Mouse (Mus musculus): ENCODE measurements around the gene Rnf149. TPM values are rescaled to one million over a fixed set of nuclear protein-coding genes. Genes with fewer than 3 reads are reported as not detected.

Gene Rnf149
- polyA plus RNA-seq, 1 experiment from 2014 or later, result 25.7 TPM

DNA sequence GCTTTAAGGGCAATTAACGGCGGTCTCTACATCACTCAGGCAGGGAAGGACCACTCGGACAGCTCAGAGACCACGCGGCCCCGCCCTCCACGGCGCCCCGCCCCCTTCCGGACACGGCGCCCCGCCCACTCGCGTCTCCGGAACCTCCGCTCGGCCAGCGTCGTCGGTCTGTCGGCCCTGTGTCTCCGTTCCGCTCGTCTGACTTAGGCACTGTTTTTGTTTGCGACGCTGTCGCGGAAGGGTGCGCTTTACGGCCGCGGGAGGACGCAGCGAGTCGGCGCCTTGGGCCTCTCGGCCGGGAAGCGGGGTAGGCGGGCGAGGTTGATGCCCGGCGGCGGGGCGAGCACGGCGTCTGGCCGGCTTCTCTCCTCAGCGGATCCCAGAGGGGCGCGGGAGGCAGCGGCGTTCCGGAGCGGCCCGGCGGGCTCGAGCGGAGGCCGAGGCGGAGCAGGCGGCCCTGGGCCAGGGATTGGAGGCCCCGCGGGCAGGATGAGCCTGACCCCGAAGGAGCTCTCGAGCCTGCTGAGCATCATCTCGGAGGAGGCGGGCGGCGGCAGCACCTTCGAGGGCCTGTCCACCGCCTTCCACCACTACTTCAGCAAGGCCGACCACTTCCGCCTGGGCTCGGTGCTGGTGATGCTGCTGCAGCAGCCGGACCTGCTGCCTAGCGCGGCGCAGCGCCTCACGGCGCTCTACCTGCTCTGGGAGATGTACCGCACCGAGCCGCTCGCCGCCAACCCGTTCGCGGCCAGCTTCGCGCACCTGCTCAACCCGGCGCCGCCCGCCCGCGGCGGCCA is 41.5 kb downstream of the Rnf149 start:
- Histone ChIP-seq H3K27ac (peak overlapping the region; percentile 95), H3K4me1 (peaks cover 19% of the 10 kb centered on the region), H3K27me3 (ENCODE audit: low read depth, poor library complexity, severe bottlenecking) (no peaks in the 10 kb centered on the region), H3K4me3 (peak overlapping the region; percentile 98), H3K9me3 (replicated peaks) (no peaks in the 10 kb centered on the region; the same call in 1 of the 2 replicates), H3K36me3 (peaks cover 35% of the 10 kb centered on the region)
- peak; percentile 99 for DNase-seq (ENCODE audit: low spot score)
- WGBS, result under 1% methylated on average over 100 of the region's 100 CpGs

GRCm38 (mm10) chr1:39534831-39535230 is 42.4 kb downstream of the Rnf149 start, which contains the start of gene Cnot11:
Cnot11 (plus strand) TSS chr1:39534992.
- Histone ChIP-seq H3K27ac (peak within 1 kb of the TSS; percentile 95), H3K36me3 (peaks cover 26% of the 10 kb centered on the region), H3K4me3 (peak within 1 kb of the TSS; percentile 98), H3K9me3 (replicated peaks) (no peaks in the 10 kb centered on the region), H3K27me3 (ENCODE audit: low read depth, poor library complexity, severe bottlenecking) (no peaks in the 10 kb centered on the region), H3K4me1 (peaks cover 19% of the 10 kb centered on the region)
- no peak for DNase-seq (ENCODE audit: low spot score)
- 27% methylated on average over 13 of the region's 13 CpGs for WGBS

- 41% methylated on average over 3 of the region's 3 CpGs for WGBS
- H3K4me1 ChIP-seq, result peaks cover 19% of the 10 kb centered on the region
Observed at GRCm38 (mm10) chr1:39533917-39534316, 43.3 kb downstream of the Rnf149 start.

DNA sequence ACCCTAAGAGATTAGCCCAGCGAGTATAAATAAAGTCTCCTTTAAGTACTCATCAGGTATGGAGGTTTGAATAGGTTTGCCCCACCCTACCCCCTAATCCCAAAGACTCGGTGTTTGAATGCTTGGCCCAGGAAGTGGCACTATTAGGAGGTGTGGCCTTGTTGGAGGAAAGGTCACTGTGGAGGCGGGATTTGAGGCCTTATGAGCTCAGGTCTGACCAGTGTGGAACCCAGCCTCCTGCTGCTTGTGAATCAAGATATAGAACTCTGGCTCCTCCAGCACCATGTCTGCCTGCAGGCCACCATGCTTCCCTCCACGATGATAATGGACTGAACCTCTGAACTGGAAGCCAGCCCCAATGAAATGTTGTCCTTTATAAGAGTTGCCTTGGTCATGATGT is 46.2 kb downstream of the Rnf149 start:
- H3K27me3 ChIP-seq (ENCODE audit: low read depth, poor library complexity, severe bottlenecking), result no peaks in the 10 kb centered on the region
- H3K4me1 ChIP-seq, result peaks cover 6% of the 10 kb centered on the region; the same call in 1 of the 2 replicates
- H3K36me3 ChIP-seq, result no peaks in the 10 kb centered on the region
- no peak overlapping the region for H3K27ac ChIP-seq
- DNase-seq (ENCODE audit: low spot score), result no peak
- no peak overlapping the region for H3K4me3 ChIP-seq
- no peaks in the 10 kb centered on the region for H3K9me3 ChIP-seq (replicated peaks)
- 69% methylated on average over 4 of the region's 4 CpGs for WGBS

More at GRCm38 (mm10) chr1:39533917-39534316, 43.3 kb downstream of the Rnf149 start:
- DNase-seq (ENCODE audit: low spot score), result no peak
- peaks cover 17% of the 10 kb centered on the region for H3K36me3 ChIP-seq
- no peak overlapping the region for H3K4me3 ChIP-seq
- no peaks in the 10 kb centered on the region for H3K9me3 ChIP-seq (replicated peaks)
- H3K27ac ChIP-seq, result no peak overlapping the region
- no peaks in the 10 kb centered on the region for H3K27me3 ChIP-seq (ENCODE audit: low read depth, poor library complexity, severe bottlenecking)

GRCm38 (mm10) chr1:39530258-39530943 is 46.8 kb downstream of the Rnf149 start:
- H3K4me1 ChIP-seq, result peaks cover 4% of the 10 kb centered on the region; the same call in 1 of the 2 replicates
- H3K4me3 ChIP-seq, result no peak overlapping the region
- 41% methylated on average over 13 of the region's 13 CpGs for WGBS
- H3K9me3 ChIP-seq (replicated peaks), result no peaks in the 10 kb centered on the region
- DNase-seq (ENCODE audit: low spot score), result peak; percentile 80
- no peak overlapping the region for H3K27ac ChIP-seq
- no peaks in the 10 kb centered on the region for H3K36me3 ChIP-seq
- H3K27me3 ChIP-seq (ENCODE audit: low read depth, poor library complexity, severe bottlenecking), result no peaks in the 10 kb centered on the region

DNA sequence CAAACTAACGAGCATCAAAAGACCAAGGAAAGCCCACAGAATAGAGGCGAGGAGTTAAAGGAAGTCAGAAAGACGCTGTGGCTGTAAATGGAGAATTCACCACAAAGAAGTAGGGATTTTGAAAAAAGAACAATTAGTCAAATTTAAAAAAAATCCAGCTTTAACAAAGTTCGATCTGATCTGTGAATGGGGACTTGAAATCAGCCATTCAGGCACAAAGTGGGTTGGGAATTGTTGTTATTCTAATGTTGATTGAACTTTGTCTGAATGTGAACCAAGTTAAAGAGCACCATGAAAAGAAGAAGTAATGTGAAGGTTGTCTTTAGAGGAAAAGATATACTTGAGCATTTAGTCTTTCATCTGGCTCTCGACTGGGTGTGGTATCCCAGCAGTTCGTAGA is 48.9 kb downstream of the Rnf149 start:
- WGBS, result 70% methylated on average over 6 of the region's 6 CpGs
- DNase-seq (ENCODE audit: low spot score), result no peak
- Histone ChIP-seq H3K9me3 (replicated peaks) (no peaks in the 10 kb centered on the region), H3K27ac (no peak overlapping the region), H3K4me3 (no peak overlapping the region), H3K36me3 (no peaks in the 10 kb centered on the region), H3K4me1 (no peaks in the 10 kb centered on the region), H3K27me3 (ENCODE audit: low read depth, poor library complexity, severe bottlenecking) (no peaks in the 10 kb centered on the region)

DNA sequence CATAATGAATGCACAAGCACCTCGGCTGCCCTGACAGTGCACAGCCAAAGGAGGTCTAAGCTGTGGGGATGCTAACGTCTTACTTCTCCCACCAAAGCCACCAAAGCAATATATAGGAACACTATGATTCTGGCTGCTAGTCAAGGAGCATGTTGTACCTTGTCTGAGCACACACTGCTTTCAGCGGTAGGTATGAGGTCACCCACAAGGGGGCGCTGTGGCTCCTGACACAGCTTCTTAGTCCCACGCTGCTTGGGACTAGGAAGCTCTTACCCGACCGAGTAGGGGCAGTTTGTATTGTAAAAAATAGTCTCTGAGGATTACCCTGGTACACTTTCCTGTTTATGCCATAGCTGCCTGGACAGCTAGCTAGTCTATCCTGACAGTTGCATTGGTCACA is 49.8 kb downstream of the Rnf149 start:
- Histone ChIP-seq H3K4me1 (no peaks in the 10 kb centered on the region), H3K27ac (no peak overlapping the region), H3K36me3 (no peaks in the 10 kb centered on the region), H3K27me3 (ENCODE audit: low read depth, poor library complexity, severe bottlenecking) (no peaks in the 10 kb centered on the region), H3K4me3 (no peak overlapping the region), H3K9me3 (replicated peaks) (no peaks in the 10 kb centered on the region)
- 12% methylated on average over 7 of the region's 7 CpGs for WGBS
- peak; percentile 86 for DNase-seq (ENCODE audit: low spot score)

DNA sequence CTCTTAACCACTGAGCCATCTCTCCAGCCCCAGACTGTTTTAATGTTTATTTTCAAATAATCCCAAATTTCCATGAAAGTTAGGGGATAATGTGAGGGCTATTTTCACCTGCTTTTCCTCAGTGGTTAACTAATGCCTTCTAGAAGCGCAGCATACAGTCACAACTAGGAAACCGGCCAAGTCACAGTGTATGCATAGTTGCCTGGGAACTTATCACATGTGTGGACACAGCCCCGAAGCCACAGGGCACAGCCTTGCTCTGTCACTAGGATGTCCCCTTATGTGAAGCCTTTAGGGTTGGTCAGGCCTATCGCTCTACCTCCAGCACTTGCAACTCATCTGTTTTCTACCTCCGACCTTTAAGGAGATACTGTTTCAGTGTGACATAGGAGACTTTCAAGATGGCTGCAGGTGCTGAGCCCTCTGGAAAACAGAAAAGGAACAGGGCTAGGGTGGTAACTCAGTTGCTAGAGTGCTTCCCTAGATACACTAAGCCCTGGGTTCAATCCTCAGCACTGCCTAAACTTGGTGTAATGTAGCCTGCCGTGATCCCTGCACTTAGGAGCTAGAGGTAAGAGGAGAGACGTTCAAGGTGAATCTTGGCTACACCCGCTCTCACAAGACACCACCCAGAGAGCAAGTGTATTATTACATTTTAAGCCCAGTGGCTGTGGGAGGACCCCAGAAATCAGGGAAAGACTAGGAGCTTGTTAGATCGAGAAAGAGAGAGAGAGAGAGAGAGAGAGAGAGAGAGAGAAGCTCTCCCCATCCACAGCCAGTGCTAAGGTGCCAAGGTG is 50.6 kb downstream of the Rnf149 start:
- 87% methylated on average over 9 of the region's 9 CpGs for WGBS

GRCm38 (mm10) chr1:39525763-39526162 is 51.4 kb downstream of the Rnf149 start:
- no peaks in the 10 kb centered on the region for H3K4me1 ChIP-seq
- H3K27me3 ChIP-seq (ENCODE audit: low read depth, poor library complexity, severe bottlenecking), result no peaks in the 10 kb centered on the region
- no peak for DNase-seq (ENCODE audit: low spot score)
- no peak overlapping the region for H3K4me3 ChIP-seq
- WGBS, result 85% methylated on average over 7 of the region's 7 CpGs
- no peaks in the 10 kb centered on the region for H3K36me3 ChIP-seq
- H3K9me3 ChIP-seq (replicated peaks), result no peaks in the 10 kb centered on the region
- no peak overlapping the region for H3K27ac ChIP-seq

More for the DNA sequence above, 50.6 kb downstream of the Rnf149 start:
- Histone ChIP-seq H3K36me3 (no peaks in the 10 kb centered on the region), H3K9me3 (replicated peaks) (no peaks in the 10 kb centered on the region), H3K4me1 (no peaks in the 10 kb centered on the region), H3K4me3 (no peak overlapping the region), H3K27me3 (ENCODE audit: low read depth, poor library complexity, severe bottlenecking) (no peaks in the 10 kb centered on the region), H3K27ac (no peak overlapping the region)
- no peak for DNase-seq (ENCODE audit: low spot score)

DNA sequence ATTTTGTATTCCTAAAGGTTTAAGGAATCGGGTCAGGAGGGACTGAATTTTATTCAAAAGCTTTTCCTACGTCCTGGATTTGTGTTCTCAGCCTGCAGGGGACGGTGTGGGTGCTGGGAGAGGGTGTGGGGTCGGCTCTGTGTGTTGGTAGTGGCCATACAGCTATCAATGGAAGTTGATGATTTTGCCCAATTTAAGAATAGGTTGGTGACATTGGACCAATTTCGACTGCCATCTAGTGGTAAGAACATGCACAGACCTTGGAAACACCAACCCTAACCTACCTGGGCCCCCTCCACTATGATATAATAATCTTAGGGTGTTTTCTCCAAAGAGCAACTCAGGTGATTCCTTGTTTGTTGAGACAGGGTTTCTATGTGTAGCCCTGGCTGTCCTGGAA is 54.7 kb downstream of the Rnf149 start:
- Histone ChIP-seq H3K4me3 (no peak overlapping the region), H3K4me1 (no peaks in the 10 kb centered on the region), H3K27ac (no peak overlapping the region), H3K9me3 (replicated peaks) (no peaks in the 10 kb centered on the region), H3K36me3 (no peaks in the 10 kb centered on the region), H3K27me3 (ENCODE audit: low read depth, poor library complexity, severe bottlenecking) (no peaks in the 10 kb centered on the region)
- WGBS, result 38% methylated on average over 5 of the region's 5 CpGs
- DNase-seq (ENCODE audit: low spot score), result peak; percentile 36

DNA sequence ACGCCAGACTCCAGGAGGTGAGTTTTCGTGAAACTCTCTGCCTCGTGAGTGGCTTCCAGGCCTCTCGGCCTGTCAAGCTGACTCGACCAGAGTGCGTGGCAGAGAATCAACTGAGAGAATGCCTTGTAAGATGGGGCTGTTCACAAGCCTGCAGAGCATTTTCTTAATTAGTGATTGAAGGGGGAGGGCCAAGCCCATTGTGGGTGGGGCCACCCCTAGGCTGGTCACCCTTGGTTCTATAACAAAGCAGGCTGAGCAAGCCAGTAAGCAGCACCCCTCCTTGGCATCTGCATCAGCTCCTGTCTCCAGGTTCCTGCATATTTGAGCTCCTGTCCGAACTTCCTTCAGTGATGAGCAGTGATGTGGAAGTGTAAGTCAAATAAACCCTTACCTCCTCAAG is 55.9 kb downstream of the Rnf149 start:
- H3K4me1 ChIP-seq, result no peaks in the 10 kb centered on the region
- H3K4me3 ChIP-seq, result no peak overlapping the region
- H3K27ac ChIP-seq, result no peak overlapping the region
- no peaks in the 10 kb centered on the region for H3K36me3 ChIP-seq
- WGBS, result 91% methylated on average over 7 of the region's 7 CpGs
- H3K9me3 ChIP-seq (replicated peaks), result no peaks in the 10 kb centered on the region
- H3K27me3 ChIP-seq (ENCODE audit: low read depth, poor library complexity, severe bottlenecking), result no peaks in the 10 kb centered on the region
- no peak for DNase-seq (ENCODE audit: low spot score)

DNA sequence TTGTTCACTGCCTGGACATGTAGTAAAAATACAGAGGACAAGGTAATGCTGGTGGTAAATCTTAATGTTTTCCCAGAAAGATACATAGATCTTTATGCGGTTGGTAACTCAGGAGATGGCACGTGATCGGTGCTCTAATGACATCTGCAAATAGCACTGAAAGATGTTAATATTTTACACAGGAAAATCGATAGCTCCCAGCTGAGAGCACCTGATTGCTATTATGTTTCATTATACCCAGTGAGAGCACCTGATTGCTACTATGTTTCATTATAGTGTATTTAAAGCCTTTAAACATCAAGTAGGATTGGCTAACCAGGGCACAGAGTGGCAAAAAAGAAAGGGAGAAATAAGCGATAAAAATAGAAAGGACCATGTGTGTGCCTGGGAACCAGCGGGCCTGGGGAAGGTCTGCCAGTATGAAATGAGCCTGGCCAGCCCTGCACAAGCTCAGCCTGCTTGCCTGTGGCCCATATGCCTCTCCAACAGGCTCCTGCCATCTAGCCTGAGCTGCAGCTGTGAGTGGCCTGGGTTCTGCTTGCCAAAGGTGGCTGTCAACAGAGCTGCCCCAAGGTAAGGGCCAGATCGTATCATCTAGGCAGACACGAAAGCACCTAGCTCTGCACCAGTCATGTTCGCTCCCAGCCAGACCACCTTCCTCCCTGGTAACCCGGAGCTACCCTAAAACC is 61.8 kb downstream of the Rnf149 start:
- H3K27ac ChIP-seq, result no peak overlapping the region
- no peak overlapping the region for H3K4me3 ChIP-seq
- H3K27me3 ChIP-seq (ENCODE audit: low read depth, poor library complexity, severe bottlenecking), result no peaks in the 10 kb centered on the region
- no peaks in the 10 kb centered on the region; the same call in 1 of the 2 replicates for H3K4me1 ChIP-seq
- no peaks in the 10 kb centered on the region for H3K36me3 ChIP-seq
- H3K9me3 ChIP-seq (replicated peaks), result no peaks in the 10 kb centered on the region
- WGBS, result 90% methylated on average over 10 of the region's 10 CpGs
- DNase-seq (ENCODE audit: low spot score), result no peak
